Mouse (Mus musculus): Measurements from ENCODE around the gene Piga. TPM values are rescaled to one million over a fixed set of nuclear protein-coding genes. Genes with fewer than 3 reads are reported as not detected.

Gene Piga
- polyA plus RNA-seq, 1 experiment from 2014 or later: 7.8 TPM

DNA sequence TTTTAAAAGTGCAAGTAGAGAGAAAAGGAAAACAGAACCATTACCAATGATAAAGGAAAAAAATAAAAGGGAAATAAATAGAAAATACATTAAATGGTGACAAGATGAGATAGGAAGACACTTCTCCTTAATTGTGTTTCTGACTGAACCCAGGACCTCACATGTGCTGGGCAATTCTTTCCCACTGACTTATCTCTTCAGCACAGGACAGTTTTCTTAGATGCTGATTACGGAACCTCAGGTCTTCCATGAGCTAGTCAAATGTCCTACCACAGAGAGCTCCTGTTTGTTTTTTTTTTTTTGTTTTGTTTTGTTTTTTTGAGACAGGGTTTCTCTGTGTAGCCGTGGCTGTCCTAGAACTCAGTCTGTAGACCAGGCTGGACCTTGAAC, 28.1 kb downstream of the Piga start:
- no peak for ATAC-seq
- no peak for DNase-seq (ENCODE audit: low read depth, low spot score)
- in situ Hi-C loops (cut with MboI; ENCODE audit: low pct_unique_long_range_greater_than_20kb): loop anchor here (5.0 to 25.0 kb wide), 3 partner anchors 265 to 1535 kb away; partner anchors contain the start of genes Cltrn and Ctps2
- no peak for TF ChIP-seq CTCF (IDR thresholded peaks at IDR 0.05)
- CTCF ChIA-PET: interaction anchor here (3.7 kb wide), 1 partner anchor 264 kb away, joined by 17 read pairs; no protein-coding TSS in a partner anchor
- POLR2A ChIA-PET: no interaction called here
- H3K27me3 ChIP-seq: peaks cover 11% of the 10 kb centered on the region

DNA sequence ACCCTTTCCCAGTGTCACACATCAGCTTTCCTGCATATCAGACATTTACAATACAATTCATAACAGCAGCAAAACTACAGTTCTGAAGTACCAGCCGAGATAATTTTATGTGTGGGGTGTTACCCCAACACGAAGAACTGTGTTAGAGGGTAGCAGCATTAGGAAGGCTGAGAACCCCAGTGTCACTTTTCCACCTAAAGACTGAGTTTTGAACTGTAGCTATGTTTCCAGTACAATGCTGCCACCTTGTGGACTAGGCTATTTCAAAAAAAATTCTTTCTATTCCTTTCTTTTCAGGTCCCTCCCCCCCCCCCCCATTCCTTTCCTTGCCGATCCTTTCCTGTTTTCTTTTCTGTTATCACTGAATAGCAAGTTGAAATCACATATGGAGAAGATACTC, 29.6 kb downstream of the Piga start:
- CTCF ChIA-PET: interaction anchor here (3.7 kb wide), 1 partner anchor 265 kb away, joined by 17 read pairs; no protein-coding TSS in a partner anchor
- H3K27me3 ChIP-seq: peaks cover 9% of the 10 kb centered on the region
- ATAC-seq (no peak), DNase-seq (ENCODE audit: low read depth, low spot score) (peak; percentile 12)
- POLR2A ChIA-PET: no interaction called here
- peak; percentile 41 for TF ChIP-seq CTCF (IDR thresholded peaks at IDR 0.05)
- in situ Hi-C loops (cut with MboI; ENCODE audit: low pct_unique_long_range_greater_than_20kb): loop anchor here (5.0 to 25.0 kb wide), 3 partner anchors 267 to 1537 kb away; partner anchors contain the start of genes Cltrn and Ctps2

GRCm38 (mm10) chrX:164459205-164459878, 39.8 kb downstream of the Piga start:
- ATAC-seq (no peak), DNase-seq (ENCODE audit: low read depth, low spot score) (no peak)
- H3K27me3 ChIP-seq: peaks cover 7% of the 10 kb centered on the region
- in situ Hi-C loops (cut with MboI; ENCODE audit: low pct_unique_long_range_greater_than_20kb): no loop called here
- CTCF ChIA-PET: interaction anchor here (0.8 to 1.2 kb wide), 2 partner anchors 9 to 275 kb away, joined by 3 to 4 read pairs; no protein-coding TSS in a partner anchor
- no peak for TF ChIP-seq CTCF (IDR thresholded peaks at IDR 0.05)
- POLR2A ChIA-PET: no interaction called here

Other genes with a start within 250 kb of the Piga start
- not detected for gene Bmx, start 161.6 kb upstream of the Piga start, polyA plus RNA-seq (2021)
- not detected for gene Pir, start 150.4 kb upstream of the Piga start, polyA plus RNA-seq (2021)
- gene Vegfd, start 46.4 kb upstream of the Piga start, polyA plus RNA-seq (2021): 0.12 TPM
- not detected for gene Asb11, start 17.2 kb downstream of the Piga start, polyA plus RNA-seq (2021)
- gene Asb9, start 86.5 kb downstream of the Piga start, polyA plus RNA-seq (2021): 0.51 TPM